Mouse (Mus musculus) kidney, adult 9 months (tissue): ENCODE measurements around the gene Fam131c.

ENCODE experiments used
- DNase-seq: peaks from one replicate; pipeline ENCODE4 v3.0.0; 2022

Fam131c gene

GRCm38 (mm10) chr4:141415924-141416323, 47.9 kb downstream of the Fam131c start, which contains the start of gene Clcnkb:
Gene Clcnkb (minus strand): TSS chr4:141416014.
- DNase-seq: peak; percentile 74

- DNase-seq: no peak
Observed at GRCm38 (mm10) chr4:141419398-141420191, 51.6 kb downstream of the Fam131c start.

- DNase-seq: no peak
Observed at GRCm38 (mm10) chr4:141420192-141420829, 52.3 kb downstream of the Fam131c start, which contains the start of gene Hspb7. Gene Hspb7 (plus strand): TSS chr4:141420779.

GRCm38 (mm10) chr4:141420886-141421285, 52.9 kb downstream of the Fam131c start:
- no peak for DNase-seq

GRCm38 (mm10) chr4:141421423-141421822, 53.4 kb downstream of the Fam131c start:
- no peak for DNase-seq

GRCm38 (mm10) chr4:141422841-141423240, 54.8 kb downstream of the Fam131c start:
- no peak for DNase-seq

- no peak for DNase-seq
Observed at GRCm38 (mm10) chr4:141423288-141423687, 55.3 kb downstream of the Fam131c start.

GRCm38 (mm10) chr4:141423691-141424431, 55.8 kb downstream of the Fam131c start:
- no peak for DNase-seq

GRCm38 (mm10) chr4:141425484-141426479, 57.8 kb downstream of the Fam131c start:
- peak; percentile 70 for DNase-seq

- DNase-seq: no peak
Observed at GRCm38 (mm10) chr4:141426796-141427745, 59.1 kb downstream of the Fam131c start.

- no peak for DNase-seq
Observed at GRCm38 (mm10) chr4:141427921-141428320, 59.9 kb downstream of the Fam131c start.

GRCm38 (mm10) chr4:141429381-141429780, 61.4 kb downstream of the Fam131c start:
- DNase-seq: no peak

GRCm38 (mm10) chr4:141429847-141430246, 61.8 kb downstream of the Fam131c start:
- DNase-seq: peak; percentile 74

- peak; percentile 85 for DNase-seq
Observed at GRCm38 (mm10) chr4:141430997-141431396, 63.0 kb downstream of the Fam131c start.

GRCm38 (mm10) chr4:141432666-141433065, 64.6 kb downstream of the Fam131c start:
- peak; percentile 57 for DNase-seq

- no peak for DNase-seq
Observed at GRCm38 (mm10) chr4:141433191-141433590, 65.2 kb downstream of the Fam131c start.
